Mouse (Mus musculus) thymus, postnatal 36 days (tissue): ENCODE measurements around the gene Abcc12.

Experiments used
- DNase-seq, 2 experiments: peaks; one replicate each; pipeline ENCODE4 v3.0.0; 2022; ENCODE audit warnings: mixed read lengths in 2 of 2

Gene Abcc12

GRCm38 (mm10) chr8:86580458-86580857, at the start of gene Abcc12:
TSS of gene Abcc12 (minus strand) at chr8:86580686.
- no peak for DNase-seq

- DNase-seq, result no peak
These were observed 49.7 kb upstream of the Abcc12 start for GRCm38 (mm10) chr8:86630212-86630611.

DNA sequence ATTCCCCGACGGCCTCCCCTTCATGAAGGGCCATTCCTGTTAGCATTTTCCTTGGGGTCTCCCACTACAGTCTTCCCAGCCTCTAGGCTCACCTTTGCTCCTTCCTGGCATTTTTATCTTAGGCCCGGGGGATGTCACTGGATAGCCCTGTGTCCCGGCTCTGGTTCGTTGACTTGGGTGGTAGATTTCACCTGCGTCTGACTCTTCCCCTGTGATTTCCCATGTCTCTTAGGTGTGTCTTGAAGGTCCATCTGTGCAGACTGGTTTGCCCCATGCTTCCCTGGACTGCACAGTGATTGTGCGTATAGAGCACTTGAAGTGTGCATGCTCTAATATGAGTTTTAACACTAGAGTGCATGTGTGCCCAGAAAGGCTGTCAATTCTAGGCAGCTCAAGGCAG, 44.4 kb upstream of the Abcc12 start:
- peak; percentile 10 for DNase-seq

DNA sequence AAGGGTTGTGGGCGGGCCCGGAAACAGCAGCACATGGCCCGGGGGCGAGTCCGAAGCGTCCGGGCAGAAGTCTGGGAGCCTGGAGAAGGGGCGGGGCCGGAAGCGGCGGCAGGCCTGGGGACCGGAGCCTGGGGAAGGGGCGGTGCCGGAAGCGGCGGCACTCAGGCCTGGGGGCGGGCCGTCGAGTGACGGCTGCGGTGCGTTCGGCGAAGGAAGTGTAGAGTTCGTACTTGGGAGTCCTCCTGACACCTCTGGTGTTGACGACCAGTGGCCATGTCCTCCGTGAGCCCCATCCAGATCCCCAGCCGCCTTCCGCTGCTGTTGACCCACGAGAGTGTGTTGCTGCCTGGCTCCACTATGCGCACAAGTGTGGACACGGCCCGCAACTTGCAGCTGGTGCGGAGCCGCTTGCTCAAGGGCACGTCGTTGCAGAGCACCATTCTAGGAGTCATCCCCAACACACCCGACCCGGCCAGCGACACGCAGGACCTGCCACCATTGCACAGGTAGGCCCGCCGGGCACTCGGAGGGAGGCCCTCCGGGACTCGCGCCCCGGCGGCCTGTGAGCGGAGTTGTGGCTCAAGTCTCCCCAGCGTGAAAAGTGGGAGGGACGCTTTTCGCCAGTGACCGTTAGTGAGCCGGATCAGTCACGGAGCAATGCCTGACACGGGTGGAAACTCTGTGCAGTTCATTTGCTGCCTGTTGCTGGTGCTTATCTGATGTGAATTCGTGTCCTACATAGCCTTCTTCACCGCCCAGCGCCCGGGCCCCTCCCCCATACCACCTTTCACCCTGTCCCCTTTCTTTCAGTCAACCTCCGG, 43.6 kb upstream of the Abcc12 start, which contains the start of gene Lonp2:
Gene Lonp2 (plus strand): TSS at position 133 of the 821 bp plus-strand sequence.
- DNase-seq, result peak; percentile 98 to 99

DNA sequence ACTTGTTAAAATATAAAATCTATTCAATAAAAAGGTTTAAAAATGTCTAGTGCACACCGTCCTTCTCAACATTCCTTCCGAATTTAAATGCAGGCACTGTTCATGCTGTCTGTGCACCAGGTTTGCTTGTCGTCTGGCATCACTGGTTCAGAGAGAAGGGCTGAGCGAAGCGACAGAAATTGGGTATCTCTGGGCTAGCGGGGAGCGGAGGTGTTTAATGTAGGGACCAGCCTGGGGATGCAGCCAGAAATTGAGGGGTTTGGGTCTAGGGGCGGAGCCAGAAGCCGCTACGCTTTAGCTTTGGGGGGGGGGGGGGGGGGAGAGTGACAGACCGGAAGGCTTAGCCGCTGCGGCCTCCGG, 43.0 kb upstream of the Abcc12 start:
- no peak for DNase-seq

- no peak for DNase-seq
These were observed 37.4 kb upstream of the Abcc12 start for GRCm38 (mm10) chr8:86617759-86618387.

GRCm38 (mm10) chr8:86615095-86615769, 34.7 kb upstream of the Abcc12 start:
- no peak for DNase-seq

DNA sequence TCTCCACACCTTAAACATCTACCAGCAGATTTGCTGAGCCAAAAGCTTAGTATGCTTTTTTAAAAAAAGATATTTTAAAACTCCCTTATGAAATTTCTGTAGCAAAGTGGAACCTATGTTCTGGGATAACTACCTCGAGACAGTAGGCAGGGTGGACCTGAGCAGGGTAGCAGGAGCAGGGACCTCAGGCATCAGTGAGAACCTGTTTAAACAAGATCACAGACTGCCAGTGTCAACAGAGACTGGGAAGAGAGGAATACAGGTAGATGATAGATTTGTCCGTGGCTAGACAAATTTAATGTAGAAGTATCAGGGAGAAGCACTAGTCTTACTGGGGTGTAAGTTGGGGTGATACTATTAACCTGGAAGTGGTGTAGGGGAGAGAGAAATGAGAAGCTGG, 33.3 kb upstream of the Abcc12 start:
- DNase-seq, result no peak

DNA sequence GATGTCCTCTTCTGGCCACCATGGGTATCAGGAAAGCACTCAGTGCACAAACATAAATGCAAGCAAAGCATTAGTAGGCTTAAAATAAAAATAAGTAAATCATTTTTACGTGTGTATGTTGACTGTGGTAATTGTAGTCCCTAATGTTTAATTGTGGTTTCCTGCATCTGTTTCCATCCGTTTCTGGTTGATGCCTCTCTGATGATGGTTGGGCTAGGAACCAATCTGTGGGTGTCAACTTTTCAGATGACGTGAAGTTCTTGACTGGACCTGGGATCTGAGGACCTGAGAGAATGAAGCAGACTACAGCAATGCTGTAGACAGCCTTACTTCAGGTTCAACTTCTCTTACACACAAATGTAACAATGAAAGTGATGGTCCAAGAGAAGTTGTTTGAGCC, 24.2 kb upstream of the Abcc12 start:
- no peak for DNase-seq

DNA sequence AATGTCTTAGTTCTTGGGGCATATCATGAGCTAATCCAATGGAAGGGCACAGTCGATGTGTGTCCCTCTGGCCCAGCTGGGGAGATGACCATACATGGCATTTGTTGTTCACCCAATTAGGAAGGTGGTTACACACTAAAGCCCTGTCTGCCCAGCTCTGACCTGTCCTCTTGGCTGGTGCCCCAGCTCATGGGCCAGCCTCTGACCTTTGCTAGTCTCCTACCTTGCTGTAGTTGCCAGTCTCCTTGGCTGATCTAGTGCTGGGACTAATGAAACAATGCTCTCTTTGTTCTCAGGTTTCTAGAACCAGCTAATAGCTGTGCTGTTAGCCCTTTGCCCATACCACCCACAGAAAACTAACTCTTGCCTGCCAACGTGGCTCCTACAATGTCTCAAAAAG, 22.7 kb upstream of the Abcc12 start:
- DNase-seq, result no peak

GRCm38 (mm10) chr8:86600311-86600710, 19.8 kb upstream of the Abcc12 start:
- no peak for DNase-seq

DNA sequence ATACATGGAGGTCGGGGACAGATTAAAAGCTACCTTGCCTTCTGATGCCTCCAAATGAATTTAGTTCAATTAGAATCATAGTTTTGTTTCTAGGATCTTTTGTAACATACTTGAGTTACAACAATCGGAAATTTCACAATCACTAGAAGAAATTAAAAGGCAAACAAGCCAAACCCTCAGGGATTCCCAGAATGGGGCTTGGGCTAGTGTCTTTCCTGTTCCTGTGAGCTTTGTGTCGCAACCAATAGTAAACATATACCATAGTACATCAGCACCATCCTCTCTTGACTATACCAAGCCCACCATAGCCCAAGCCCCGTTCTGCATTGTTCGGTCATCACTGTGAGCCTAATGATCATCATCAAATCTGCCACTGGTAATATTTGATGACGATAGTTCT, 18.8 kb upstream of the Abcc12 start:
- no peak for DNase-seq

- DNase-seq, result no peak
These were observed 17.2 kb upstream of the Abcc12 start for GRCm38 (mm10) chr8:86597681-86598080.

- no peak for DNase-seq
These were observed 15.2 kb upstream of the Abcc12 start for GRCm38 (mm10) chr8:86595671-86596070.

- DNase-seq, result no peak
These were observed 13.8 kb upstream of the Abcc12 start for GRCm38 (mm10) chr8:86594159-86594796.

- no peak for DNase-seq
These were observed 12.6 kb upstream of the Abcc12 start for GRCm38 (mm10) chr8:86593099-86593498.

GRCm38 (mm10) chr8:86588338-86588737, 7.9 kb upstream of the Abcc12 start:
- no peak for DNase-seq

- DNase-seq, result peak; percentile 19
These were observed 6.2 kb upstream of the Abcc12 start for GRCm38 (mm10) chr8:86586642-86587041.

DNA sequence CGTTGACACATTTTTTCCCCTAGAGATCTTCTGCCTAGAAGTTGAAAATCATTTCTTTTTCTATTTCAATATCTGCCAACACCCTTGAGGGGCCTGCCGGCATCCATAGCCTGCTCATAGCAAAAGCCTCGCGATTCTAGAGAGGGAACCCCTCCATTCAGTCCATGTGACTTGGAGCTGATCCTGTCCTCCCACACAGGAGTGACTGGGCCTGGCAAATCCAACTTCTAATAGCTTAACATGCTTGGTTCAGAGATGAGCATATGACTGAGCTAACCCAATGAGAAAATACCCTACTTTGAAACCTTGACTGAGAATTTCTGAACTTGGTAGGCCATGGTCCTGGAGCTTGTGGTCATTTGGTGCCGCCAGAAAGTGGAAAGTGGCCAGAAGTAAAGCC, 5.6 kb upstream of the Abcc12 start:
- DNase-seq, result no peak

- DNase-seq, result peak; percentile 78 to 80
These were observed 5.0 kb upstream of the Abcc12 start for GRCm38 (mm10) chr8:86585532-86585931.

DNA sequence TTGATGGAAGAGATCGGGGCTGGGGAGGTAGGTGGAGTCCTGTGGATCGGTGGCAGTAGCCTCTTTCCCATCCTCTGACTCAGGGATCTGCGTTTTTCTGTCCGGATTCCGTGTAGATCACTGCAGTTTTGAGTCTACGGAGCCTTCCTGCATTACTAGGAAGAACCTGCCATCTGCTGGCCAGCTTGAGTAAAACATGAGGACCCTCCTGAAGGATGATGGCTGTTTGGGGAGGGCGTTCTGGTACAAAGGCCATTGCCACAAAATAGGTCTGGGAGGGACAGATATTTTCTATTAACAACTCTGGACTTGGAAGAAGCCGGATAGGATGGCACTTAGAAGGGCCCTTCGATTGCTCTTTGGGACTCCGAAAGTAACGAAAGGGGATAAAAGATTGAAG, 4.6 kb upstream of the Abcc12 start:
- peak; percentile 75 to 81 for DNase-seq

DNA sequence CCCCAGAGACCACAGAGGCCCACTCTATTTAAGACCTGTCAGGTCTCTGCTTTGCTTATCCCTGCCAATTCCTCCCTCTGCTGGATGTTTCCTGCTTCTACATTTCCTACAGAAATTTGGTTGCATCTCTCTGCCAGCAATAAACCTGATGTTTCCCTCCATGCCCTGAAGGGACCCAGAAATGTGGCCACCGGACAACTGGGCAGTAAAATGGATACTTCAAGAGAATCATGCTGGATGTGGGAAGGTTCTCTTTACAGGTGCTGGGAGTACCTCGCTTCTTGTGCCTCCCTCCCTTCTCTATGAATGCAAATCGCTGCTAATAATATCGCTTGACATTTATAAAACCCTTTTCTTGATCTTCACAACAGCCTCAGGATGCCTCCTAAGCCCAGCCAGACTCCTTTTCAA, 1.4 kb upstream of the Abcc12 start:
- no peak for DNase-seq

GRCm38 (mm10) chr8:86578693-86579092, 1.8 kb downstream of the Abcc12 start:
- no peak for DNase-seq
